Mouse (Mus musculus) thymus, postnatal 10 days (tissue): ENCODE measurements around the gene Cep126.
A peak's percentile ranks its signal among the peaks of the same experiment; 100 is the strongest.

Experiments used
- DNase-seq, 2 experiments: peaks; one replicate each; pipeline ENCODE4 v3.0.0; 2021; ENCODE audit warnings: low spot score in 2 of 2

Cep126 gene

DNA sequence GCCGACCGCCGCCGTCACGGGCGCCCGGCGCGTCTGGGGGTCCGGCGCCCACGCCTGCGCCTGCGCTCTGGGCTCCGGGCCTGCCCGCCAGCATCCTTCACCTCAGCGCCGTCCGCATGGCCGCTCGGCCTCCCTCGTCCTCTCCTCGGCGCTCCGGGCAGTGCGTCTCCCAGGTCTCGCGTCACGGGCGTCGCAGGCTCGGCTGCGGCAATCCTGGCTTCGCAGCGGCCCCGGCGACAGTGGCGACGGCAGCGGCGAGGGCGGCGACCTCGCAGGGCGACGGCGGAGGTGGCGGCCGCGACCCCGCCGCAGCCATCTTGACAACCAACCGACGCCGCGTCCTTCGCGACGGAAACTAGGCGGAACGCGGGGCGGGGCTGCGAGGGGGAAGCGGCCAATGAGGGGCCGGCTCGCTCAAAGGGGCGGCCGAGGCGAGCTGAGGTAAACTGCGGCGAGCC is at the start of gene Cep126:
Gene Cep126 (minus strand): TSS at position 178 of the 458 bp plus-strand sequence.
- peak; percentile 39 to 55 for DNase-seq

GRCm38 (mm10) chr9:8179554-8179953 is 45.5 kb upstream of the Cep126 start:
- DNase-seq = no peak

DNA sequence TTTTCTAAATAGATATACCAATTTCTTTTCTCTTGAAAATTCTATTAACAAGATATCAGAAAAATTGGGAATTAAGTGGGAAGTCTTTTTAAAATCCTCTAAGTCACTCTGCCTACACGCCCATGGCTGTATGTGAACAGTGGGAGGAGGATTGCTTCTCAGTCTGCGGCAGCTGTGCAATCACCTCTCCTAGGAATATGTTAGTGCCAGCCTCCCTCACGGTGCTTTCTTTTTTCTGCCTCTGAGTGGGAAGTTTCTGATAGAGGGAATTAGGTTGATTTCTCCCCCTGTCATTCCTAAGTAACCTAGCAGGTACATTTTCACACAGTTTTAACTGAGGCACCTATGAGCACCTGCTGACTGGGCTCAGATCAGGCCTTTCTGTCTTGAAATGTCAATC is 43.0 kb upstream of the Cep126 start:
- DNase-seq = no peak

- DNase-seq = no peak
Measured at GRCm38 (mm10) chr9:8157011-8157410, 22.9 kb upstream of the Cep126 start.

- no peak for DNase-seq
Measured at GRCm38 (mm10) chr9:8139501-8139900, 5.4 kb upstream of the Cep126 start.

DNA sequence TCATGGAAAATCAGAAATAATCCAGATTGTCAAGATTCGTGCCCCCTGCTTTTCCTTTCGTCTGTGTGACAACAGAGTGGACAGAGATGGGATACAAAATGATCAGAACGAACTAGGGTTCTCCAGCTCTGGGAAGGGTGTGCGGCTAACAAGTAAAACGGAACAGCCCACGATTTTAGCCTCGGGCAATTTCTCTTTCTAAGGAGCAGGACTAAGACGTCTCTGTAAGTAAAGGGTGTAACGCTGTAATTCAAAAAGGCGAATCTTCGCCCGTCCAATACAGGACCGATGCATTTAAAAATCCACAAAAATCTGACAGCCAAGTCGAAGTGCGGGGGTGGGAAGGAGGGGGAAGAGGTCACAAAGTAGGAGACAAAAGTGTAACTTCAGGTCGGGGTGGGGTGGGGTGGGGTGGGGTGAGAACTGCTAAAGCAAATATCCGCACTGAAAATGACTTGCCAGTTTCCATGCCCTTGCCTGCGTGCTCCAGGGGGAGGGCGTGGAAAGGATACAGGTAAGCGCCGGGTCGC is 443 bp downstream of the Cep126 start:
- DNase-seq = no peak

- DNase-seq = no peak
Measured at GRCm38 (mm10) chr9:8123495-8123894, 10.6 kb downstream of the Cep126 start.

DNA sequence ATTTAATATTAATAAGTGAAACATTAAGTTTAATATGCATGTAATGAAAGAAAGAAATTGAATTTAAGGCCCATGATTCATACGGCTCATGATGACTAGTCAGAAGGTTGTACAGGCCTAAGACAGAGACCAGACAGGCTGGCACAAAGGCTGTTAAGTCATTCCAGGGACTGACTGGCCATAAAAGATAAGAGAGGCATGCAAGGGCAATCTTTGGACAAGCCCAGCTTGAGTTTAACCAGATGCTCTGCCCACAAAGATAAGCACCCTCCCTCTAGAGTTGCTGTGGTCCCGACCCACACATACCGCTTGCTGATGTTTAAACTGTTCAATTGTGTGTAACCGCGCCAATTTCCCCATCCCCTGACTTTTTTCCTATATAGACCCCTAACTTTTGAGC is 19.6 kb downstream of the Cep126 start:
- no peak for DNase-seq

DNA sequence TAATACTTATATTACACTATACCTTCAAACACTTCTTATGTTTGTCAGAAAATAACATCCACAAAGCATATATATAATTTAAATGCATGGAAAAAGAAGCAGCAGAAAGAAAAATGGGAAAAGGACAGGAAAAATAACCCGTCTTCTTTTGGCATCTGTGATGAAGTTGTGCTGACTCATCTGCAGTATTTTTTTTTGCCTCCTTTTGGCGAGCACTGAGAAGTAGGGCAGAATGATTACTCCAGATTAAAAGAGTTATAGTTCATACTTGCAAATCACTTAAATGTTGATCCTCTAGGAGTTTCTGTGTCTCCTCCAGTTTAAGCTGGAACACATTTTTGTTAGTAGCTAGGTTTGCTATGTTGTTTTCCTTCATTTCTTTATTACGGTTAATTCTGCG is 31.0 kb downstream of the Cep126 start:
- DNase-seq = no peak

DNA sequence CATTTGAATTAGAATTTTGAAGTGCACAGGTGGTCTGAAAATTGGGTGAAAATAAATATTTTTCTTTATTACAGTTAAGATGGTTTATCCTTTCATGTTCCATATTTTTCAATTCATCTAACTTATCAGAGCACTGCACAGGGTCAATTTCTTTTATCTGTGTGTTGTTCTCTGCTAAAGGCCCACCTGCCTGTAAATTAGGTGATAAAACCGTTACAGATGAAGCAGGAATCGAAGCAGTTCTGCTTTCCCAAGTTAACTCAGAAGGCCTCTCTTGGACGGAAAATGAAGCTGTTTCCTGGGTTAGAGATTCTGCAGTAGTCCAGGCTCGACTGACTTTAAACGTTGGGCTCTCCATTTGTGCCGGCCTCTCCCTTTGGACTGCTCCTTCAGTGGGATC is 33.1 kb downstream of the Cep126 start:
- no peak for DNase-seq

GRCm38 (mm10) chr9:8078882-8079281 is 55.2 kb downstream of the Cep126 start:
- no peak for DNase-seq

DNA sequence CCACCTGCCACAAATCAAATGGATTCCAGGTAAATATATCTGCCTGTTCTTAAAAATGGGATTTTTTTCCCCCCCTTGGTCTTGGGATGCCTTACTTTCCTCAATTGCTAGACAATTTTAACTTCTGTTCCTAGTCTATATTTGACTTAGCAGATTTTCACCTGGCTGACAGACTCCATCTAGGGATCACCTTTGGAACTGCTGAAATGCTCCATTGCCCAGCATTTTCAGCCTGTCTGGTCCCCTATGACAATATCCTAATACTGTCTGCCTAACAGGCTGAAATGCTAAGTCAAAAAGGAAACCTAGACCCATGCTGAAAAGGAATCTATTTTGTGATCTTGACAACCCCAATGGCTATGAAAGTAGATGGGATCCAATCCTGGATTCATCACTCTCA is 59.7 kb downstream of the Cep126 start:
- peak in 1 of 2 experiments; percentile 10 for DNase-seq

GRCm38 (mm10) chr9:8073203-8073755 is 60.8 kb downstream of the Cep126 start:
- no peak for DNase-seq

DNA sequence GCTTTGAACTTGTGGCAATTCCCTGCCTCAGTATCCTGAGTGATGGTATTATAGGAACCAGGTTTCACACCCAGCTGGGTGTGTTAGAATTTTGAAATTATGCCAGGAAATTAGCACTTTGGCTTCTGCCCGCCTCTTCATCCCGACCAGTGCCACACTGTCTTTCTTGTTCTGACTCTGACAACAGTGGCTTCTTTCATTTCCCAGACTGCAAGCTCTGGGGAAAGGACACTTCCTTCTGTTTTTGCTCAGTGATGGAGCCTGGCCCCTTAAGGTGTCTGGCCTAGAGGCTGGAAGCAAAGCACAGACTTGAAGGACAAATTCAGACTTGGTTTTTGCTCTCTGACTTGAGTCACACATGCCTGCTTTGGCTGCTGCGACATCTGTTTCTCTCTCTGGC is 74.5 kb downstream of the Cep126 start:
- DNase-seq = no peak

- DNase-seq = no peak
Measured at GRCm38 (mm10) chr9:8054831-8055230, 79.3 kb downstream of the Cep126 start.

DNA sequence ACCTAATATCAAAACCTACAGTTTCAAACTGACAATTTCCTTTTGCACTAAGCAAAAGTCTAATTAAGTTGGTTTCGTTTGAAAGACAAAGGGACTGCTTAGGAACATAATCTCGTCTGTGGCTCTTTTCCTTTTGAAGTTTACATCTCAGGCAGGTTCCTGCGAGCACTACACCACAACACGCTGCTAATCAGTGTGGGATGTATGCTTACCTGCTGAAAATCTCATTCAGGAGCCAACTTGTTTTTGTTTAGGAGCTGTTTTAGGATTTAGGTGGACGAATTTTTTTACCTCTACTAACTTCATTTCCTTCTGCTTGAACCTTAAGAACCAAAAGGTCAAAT is 91.1 kb downstream of the Cep126 start:
- DNase-seq = no peak

GRCm38 (mm10) chr9:8042338-8043043 is 91.6 kb downstream of the Cep126 start, which contains the start of gene Cfap300:
TSS of gene Cfap300 (minus strand) at chr9:8042823.
- peak; percentile 91 to 96 for DNase-seq

DNA sequence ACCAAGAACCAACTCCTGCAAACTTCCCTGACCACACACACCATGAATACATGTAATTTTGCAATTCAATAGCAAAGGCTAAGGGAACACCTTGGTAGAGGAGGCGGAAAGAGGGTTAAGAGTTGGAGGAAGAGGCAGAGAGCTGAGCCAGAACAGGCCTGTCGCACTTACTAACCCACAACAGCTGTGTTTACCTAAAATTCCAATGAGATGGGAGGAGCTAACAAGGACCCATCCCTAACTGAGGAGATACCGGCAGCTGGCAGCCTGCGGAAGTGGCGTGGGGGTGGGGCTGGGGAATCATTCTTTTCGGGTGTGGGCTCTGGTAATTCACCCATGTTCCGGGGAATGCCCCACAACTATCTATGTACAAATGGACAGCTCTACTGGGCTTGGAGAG is 98.5 kb downstream of the Cep126 start:
- no peak for DNase-seq

GRCm38 (mm10) chr9:8035091-8035490 is 99.0 kb downstream of the Cep126 start:
- DNase-seq = no peak

GRCm38 (mm10) chr9:8034143-8034542 is 100.0 kb downstream of the Cep126 start:
- no peak for DNase-seq

DNA sequence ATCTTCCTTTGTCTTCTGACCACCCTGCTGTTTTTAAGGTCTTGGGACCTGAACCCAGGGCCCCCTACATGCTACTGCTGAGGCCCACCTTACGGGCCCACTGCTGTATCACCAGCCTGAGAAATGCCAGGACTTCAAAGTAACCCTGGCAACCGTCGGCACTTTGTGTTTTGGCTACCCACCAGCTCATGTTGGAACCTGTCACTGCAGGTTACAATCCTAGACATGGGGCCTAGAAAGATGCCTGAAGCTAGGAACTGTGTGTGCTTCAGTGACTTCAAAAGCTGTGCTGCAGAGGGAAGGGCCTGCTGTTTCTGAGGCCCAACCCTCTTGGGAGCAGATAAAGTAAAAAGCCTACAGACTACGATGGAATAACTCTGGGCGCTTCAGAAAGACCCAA is 101.2 kb downstream of the Cep126 start:
- DNase-seq = no peak
